Mouse (Mus musculus) heart, adult 10 weeks (tissue): ENCODE measurements around the gene Pin1. TPM values are rescaled to one million over a fixed set of nuclear protein-coding genes. Genes with fewer than 3 reads are reported as not detected.

Source experiments
- polyA plus RNA-seq: library from polyadenylated mRNA; stranded (reverse); fragments of 350-450 nt; fragmentation: Illumina TruSeq; extraction: RNeasy Lipid Tissue Mini Kit (QIAGEN cat#74804); gene quantifications from one replicate; pipeline ENCODE4 v1.2.3, GENCODE M21; 2014; ENCODE audit warnings: low read depth, low replicate concordance

Pin1 gene
- polyA plus RNA-seq, result 17.5 TPM

DNA sequence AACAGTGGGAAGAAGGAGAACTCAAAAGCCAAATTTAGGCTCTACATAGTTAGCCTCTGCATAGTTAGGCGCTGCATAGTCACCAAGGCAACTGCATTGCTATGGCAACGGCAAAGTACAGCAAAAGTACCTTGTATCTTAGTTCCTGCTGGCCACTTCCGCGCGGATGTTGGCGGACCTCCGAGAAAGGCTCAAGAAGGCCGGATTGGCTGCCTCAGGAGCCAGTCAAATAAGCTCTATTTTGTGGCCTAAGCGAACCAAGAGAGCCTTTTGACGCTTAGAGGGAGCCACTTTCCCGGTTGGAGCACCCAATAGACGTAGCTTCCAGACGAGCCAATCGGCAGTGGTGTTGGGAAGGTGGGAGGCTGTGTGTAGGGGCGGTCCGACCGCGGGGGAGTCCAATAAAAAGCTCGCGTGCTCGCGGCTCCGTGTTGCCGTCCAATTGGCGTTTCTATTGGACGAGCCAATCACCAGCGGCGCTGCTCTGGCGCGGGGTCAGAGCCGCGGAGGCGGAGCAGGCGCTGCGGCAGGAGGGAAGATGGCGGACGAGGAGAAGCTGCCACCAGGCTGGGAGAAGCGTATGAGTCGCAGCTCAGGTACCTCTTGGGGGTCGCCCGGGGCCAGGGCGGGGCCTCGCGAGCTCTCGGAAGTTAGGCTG is at the start of gene Pin1:
TSS of gene Pin1 (plus strand) at position 494 of the 658 bp plus-strand sequence.

DNA sequence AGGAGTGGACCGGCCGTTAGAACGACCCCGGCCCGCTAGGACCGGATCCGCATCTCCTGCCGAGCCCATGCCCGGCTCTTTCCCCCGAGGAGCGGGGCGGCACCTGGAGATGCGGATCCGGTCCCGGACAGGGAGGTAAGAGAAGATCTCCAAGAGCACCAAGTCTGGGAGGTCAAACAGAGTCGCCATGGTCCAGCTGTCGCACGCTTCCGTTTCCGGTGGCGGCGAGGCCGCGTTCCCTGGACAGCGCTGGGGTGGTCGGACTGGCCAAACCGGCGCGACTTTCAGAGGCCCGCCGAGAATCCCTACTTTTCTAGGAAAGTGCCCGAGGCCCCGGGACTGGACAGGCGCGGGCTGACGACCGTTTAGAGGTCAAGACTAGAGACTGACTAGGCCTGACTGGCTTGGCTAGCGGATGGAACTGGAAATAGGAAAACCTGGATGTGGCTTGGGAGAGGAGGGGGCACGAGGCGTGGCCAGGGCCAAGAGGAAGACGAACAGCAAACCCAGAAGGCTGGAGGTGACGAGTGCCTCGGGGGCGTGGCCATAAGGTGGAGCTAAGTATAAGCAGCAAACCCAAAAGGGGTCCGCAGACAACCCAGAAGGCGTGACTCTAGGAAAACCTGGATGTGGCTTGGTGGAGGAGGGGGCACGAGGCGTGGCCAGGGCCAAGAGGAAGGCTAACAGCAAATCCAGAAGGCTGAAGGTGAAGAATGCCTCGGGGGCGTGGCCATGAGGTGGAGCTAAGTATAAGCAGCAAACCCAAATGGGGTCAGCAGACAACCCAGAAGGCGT is 9.6 kb upstream of the Pin1 start, which contains the start of gene Ubl5:
TSS of gene Ubl5 (plus strand) at position 778 of the 795 bp plus-strand sequence.

DNA sequence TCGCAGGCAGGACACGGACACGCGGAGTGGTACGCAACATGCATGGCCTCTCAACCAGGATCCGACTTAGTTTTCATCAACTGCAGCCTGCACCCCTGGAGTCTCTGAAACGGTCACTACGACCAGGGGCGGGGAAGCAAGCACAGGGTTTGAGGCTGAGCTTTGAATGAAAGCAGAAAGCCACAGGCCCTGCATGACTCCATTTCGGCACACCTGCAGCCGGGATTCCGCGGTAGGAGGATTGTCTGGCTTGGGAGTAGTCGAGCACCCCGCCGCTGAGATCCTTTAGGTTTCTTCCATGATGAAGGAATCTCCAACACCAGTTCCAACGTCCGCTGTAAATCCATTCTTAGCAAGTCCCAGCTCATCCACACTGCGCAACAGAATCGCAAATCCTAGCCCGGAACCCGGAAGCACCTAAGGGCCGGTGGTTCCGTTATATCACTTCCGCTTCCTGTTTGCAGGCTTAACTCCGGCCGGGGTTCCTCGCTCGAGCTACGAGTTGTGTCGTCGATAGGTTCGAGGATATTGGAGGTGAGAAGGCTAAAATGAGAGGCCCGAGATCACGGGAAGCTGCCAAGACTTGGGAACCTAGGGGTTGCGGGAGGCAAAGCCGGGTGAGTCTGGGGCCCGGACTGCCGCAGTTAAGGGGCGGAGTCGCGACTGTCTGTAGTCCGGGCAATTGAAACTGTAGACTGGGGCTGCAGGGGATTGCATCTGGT is 7.4 kb upstream of the Pin1 start, which contains the start of gene Fbxl12:
TSS of gene Fbxl12 (minus strand) at position 408 of the 722 bp plus-strand sequence.

Other genes starting within 250 kb of the Pin1 start
- gene Zfp26, start 191.9 kb upstream of the Pin1 start, polyA plus RNA-seq, result 4.7 TPM
- 10.9 TPM for gene Zfp426, start 159.3 kb upstream of the Pin1 start, polyA plus RNA-seq
- 12.7 TPM for gene Zfp266, start 130.7 kb upstream of the Pin1 start, polyA plus RNA-seq
- gene Zfp846, start 70.8 kb upstream of the Pin1 start, polyA plus RNA-seq, result 2.7 TPM
- gene Ubl5, start 9.2 kb upstream of the Pin1 start, polyA plus RNA-seq, result 447 TPM
- 17.7 TPM for gene Fbxl12, start 7.3 kb upstream of the Pin1 start, polyA plus RNA-seq
- not detected for gene Olfm2, start 94.3 kb downstream of the Pin1 start, polyA plus RNA-seq
- gene Col5a3, start 163.0 kb downstream of the Pin1 start, polyA plus RNA-seq, result 14.5 TPM
- not detected for gene Rdh8, start 166.4 kb downstream of the Pin1 start, polyA plus RNA-seq
- gene A230050P20Rik, start 216.5 kb downstream of the Pin1 start, polyA plus RNA-seq, result 11.0 TPM
- 3.9 TPM for gene Angptl6, start 227.6 kb downstream of the Pin1 start, polyA plus RNA-seq
- 11.1 TPM for gene Ppan, start 236.1 kb downstream of the Pin1 start, polyA plus RNA-seq
- 113 TPM for gene Eif3g, start 246.5 kb downstream of the Pin1 start, polyA plus RNA-seq